Mouse (Mus musculus) stomach, embryonic 16.5 days (tissue): ENCODE measurements around the gene Srpk1. TPM values are rescaled to one million over a fixed set of nuclear protein-coding genes. Genes with fewer than 3 reads are reported as not detected.
A peak's percentile ranks its signal among the peaks of the same experiment; 100 is the strongest.

Experiments used
- ATAC-seq: fragments of 200-750 bp; cut with Nextera tagmentation; 2 replicates; pipeline ENCODE4 v1.8.0; 2017; ENCODE audit warnings: moderate number of reproducible peaks, moderate TSS enrichment; ENCODE audit not compliant: insufficient read depth, low FRiP score
- H3K27ac ChIP-seq: fragments of 300-500 bp; sonication (generic); 2 replicates; pipeline ENCODE4 v1.5.1; 2014; ENCODE audit warnings: low read length
- H3K27me3 ChIP-seq: fragments of 300-500 bp; sonication (generic); 2 replicates; pipeline ENCODE4 v1.6.1; 2014; ENCODE audit warnings: low read length, control low read depth, mixed read lengths; ENCODE audit not compliant: control insufficient read depth, insufficient read depth
- H3K36me3 ChIP-seq: fragments of 300-500 bp; sonication (generic); 2 replicates; pipeline ENCODE4 v1.6.1; 2014; ENCODE audit warnings: low read length; ENCODE audit not compliant: control insufficient read depth, insufficient read depth
- H3K4me1 ChIP-seq: fragments of 300-500 bp; sonication (generic); 2 replicates; pipeline ENCODE4 v1.6.1; 2014; ENCODE audit warnings: low read length, control low read depth, mixed read lengths; ENCODE audit not compliant: control insufficient read depth, insufficient read depth
- H3K4me2 ChIP-seq: fragments of 300-500 bp; sonication (generic); 2 replicates; pipeline ENCODE4 v1.6.1; 2014; ENCODE audit warnings: low read depth, low read length, mixed read lengths
- H3K4me3 ChIP-seq: fragments of 300-500 bp; sonication (generic); replicated peaks from 2 replicates; pipeline ENCODE4 v1.5.1; 2014; ENCODE audit warnings: mild to moderate bottlenecking, low read length
- H3K9ac ChIP-seq: fragments of 300-500 bp; sonication (generic); 2 replicates; pipeline ENCODE4 v1.6.1; 2014; ENCODE audit warnings: low read length
- H3K9me3 ChIP-seq: fragments of 300-500 bp; sonication (generic); replicated peaks from 2 replicates; pipeline ENCODE4 v1.6.1; 2016; ENCODE audit warnings: low read length, control low read depth; ENCODE audit not compliant: control insufficient read depth
- WGBS: fragments of 180-500 bp; shearing (Covaris S2); extraction: QIAGEN DNeasy Blood & Tissue Kit; methylation state at CpG from one replicate; pipeline ENCODE4 v1.1.7; 2014; 5-methylcytosine and 5-hydroxymethylcytosine counted together
- polyA plus RNA-seq: library from polyadenylated mRNA; unstranded; fragments of >200 nt; fragmentation: Nextera tagmentation; extraction: Ambion mirVana; gene quantifications from 2 replicates; pipeline ENCODE4 v1.2.1, GENCODE M21; 2015

Srpk1 gene
- polyA plus RNA-seq, 1 experiment from 2014 or later, result 67.6 TPM

DNA sequence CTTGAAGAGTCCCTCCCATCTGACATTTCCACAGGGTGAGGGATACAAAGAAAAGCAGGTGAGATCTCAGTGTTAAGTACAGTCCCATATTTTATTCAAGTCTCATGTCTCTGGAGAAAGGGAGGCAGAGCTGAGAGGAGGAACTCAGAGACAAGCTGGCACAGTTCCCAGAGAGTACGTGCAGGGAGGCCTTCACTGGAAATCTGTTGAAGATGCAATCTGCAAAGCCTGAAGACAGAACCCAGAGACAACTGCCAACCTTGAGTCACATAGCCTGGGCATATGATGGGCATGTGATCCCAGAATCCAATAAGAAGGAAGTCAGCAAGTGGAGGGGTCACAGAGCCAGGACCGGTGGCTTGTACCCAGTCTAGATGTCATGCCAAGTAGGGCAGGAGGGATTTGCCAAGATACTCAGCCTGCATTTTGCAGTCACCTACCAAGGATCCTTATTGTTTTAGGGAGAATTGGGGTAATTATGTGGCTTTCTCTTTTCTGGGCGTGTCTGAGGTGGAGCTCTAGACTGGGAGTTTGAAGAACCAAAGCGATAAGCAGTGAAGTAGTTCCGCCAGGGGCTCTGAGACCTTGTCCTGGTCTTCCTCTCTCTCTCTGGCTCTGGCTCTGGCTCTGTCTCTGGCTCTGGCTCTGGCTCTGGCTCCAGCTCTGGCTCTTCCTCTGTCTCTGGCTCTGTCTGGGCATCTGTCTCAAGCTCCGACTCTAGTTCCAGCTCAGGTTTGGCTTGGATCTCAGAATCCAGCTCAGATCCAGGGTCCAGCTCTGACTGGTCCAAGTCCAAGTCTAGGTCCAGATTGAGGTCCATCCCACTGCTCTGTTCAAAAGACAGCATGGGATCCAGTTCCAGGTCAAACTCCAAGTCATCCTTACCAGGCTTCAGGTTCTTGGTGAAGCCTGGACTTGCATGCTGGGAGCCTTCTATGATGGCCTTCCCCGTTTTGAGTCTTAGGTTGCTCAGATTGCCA, 15.5 kb upstream of the Srpk1 start:
- Histone ChIP-seq H3K27me3 (no peaks in the 10 kb centered on the region), H3K27ac (no peak overlapping the region; the same call in 1 of the 2 replicates), H3K4me3 (no peak overlapping the region), H3K4me2 (no peak overlapping the region), H3K4me1 (no peaks in the 10 kb centered on the region), H3K9ac (no peak overlapping the region), H3K36me3 (no peaks in the 10 kb centered on the region), H3K9me3 (no peaks in the 10 kb centered on the region)
- 73% methylated on average over 7 of the region's 7 CpGs for WGBS
- no peak for ATAC-seq

GRCm38 (mm10) chr17:28635842-28636241, 13.3 kb upstream of the Srpk1 start:
- H3K4me2 ChIP-seq, result no peak overlapping the region
- ATAC-seq, result no peak
- no peaks in the 10 kb centered on the region for H3K27me3 ChIP-seq
- H3K9me3 ChIP-seq, result no peaks in the 10 kb centered on the region
- no peak overlapping the region for H3K27ac ChIP-seq
- no peak overlapping the region for H3K4me3 ChIP-seq
- WGBS, result 70% methylated on average over 5 of the region's 5 CpGs
- H3K36me3 ChIP-seq, result no peaks in the 10 kb centered on the region
- H3K4me1 ChIP-seq, result no peaks in the 10 kb centered on the region
- no peak overlapping the region for H3K9ac ChIP-seq

- no peaks in the 10 kb centered on the region for H3K4me1 ChIP-seq
Measured at GRCm38 (mm10) chr17:28629125-28629524, 6.6 kb upstream of the Srpk1 start.

GRCm38 (mm10) chr17:28628248-28629124, 6.0 kb upstream of the Srpk1 start:
- no peak for ATAC-seq
- no peak overlapping the region for H3K27ac ChIP-seq
- 37% methylated on average over 10 of the region's 10 CpGs for WGBS

More at GRCm38 (mm10) chr17:28629125-28629524, 6.6 kb upstream of the Srpk1 start:
- Histone ChIP-seq H3K27me3 (no peaks in the 10 kb centered on the region), H3K4me2 (no peak overlapping the region), H3K4me3 (no peak overlapping the region), H3K9me3 (no peaks in the 10 kb centered on the region), H3K9ac (no peak overlapping the region), H3K36me3 (no peaks in the 10 kb centered on the region), H3K27ac (no peak overlapping the region)
- WGBS, result 48% methylated on average over 3 of the region's 3 CpGs
- no peak for ATAC-seq

GRCm38 (mm10) chr17:28626937-28627336, 4.4 kb upstream of the Srpk1 start:
- Histone ChIP-seq H3K27me3 (no peaks in the 10 kb centered on the region), H3K4me3 (no peak overlapping the region), H3K27ac (no peak overlapping the region), H3K4me1 (no peaks in the 10 kb centered on the region), H3K4me2 (no peak overlapping the region), H3K9ac (no peak overlapping the region), H3K36me3 (no peaks in the 10 kb centered on the region), H3K9me3 (no peaks in the 10 kb centered on the region)
- 86% methylated on average over 2 of the region's 2 CpGs for WGBS
- no peak for ATAC-seq

More at GRCm38 (mm10) chr17:28628248-28629124, 6.0 kb upstream of the Srpk1 start:
- H3K4me2 ChIP-seq, result no peak overlapping the region
- no peaks in the 10 kb centered on the region for H3K4me1 ChIP-seq
- H3K36me3 ChIP-seq, result no peaks in the 10 kb centered on the region
- H3K9me3 ChIP-seq, result no peaks in the 10 kb centered on the region
- no peaks in the 10 kb centered on the region for H3K27me3 ChIP-seq
- H3K4me3 ChIP-seq, result no peak overlapping the region
- no peak overlapping the region for H3K9ac ChIP-seq

- Histone ChIP-seq H3K27me3 (no peaks in the 10 kb centered on the region), H3K27ac (no peak overlapping the region), H3K4me2 (no peak overlapping the region), H3K9me3 (no peaks in the 10 kb centered on the region), H3K36me3 (no peaks in the 10 kb centered on the region), H3K4me1 (peaks cover 9% of the 10 kb centered on the region; the same call in 1 of the 2 replicates), H3K4me3 (no peak overlapping the region), H3K9ac (no peak overlapping the region)
- WGBS, result 86% methylated on average over 15 of the region's 15 CpGs
- ATAC-seq, result no peak
Measured at GRCm38 (mm10) chr17:28625327-28625726, 2.8 kb upstream of the Srpk1 start.

- ATAC-seq, result no peak
- Histone ChIP-seq H3K4me1 (peaks cover 10% of the 10 kb centered on the region; the same call in 1 of the 2 replicates), H3K27ac (no peak overlapping the region), H3K4me2 (no peak overlapping the region), H3K9me3 (no peaks in the 10 kb centered on the region), H3K27me3 (no peaks in the 10 kb centered on the region), H3K36me3 (peaks cover 3% of the 10 kb centered on the region; the same call in 1 of the 2 replicates), H3K4me3 (no peak overlapping the region), H3K9ac (no peak overlapping the region)
- WGBS, result 62% methylated on average over 2 of the region's 2 CpGs
Measured at GRCm38 (mm10) chr17:28624841-28625240, 2.3 kb upstream of the Srpk1 start.

DNA sequence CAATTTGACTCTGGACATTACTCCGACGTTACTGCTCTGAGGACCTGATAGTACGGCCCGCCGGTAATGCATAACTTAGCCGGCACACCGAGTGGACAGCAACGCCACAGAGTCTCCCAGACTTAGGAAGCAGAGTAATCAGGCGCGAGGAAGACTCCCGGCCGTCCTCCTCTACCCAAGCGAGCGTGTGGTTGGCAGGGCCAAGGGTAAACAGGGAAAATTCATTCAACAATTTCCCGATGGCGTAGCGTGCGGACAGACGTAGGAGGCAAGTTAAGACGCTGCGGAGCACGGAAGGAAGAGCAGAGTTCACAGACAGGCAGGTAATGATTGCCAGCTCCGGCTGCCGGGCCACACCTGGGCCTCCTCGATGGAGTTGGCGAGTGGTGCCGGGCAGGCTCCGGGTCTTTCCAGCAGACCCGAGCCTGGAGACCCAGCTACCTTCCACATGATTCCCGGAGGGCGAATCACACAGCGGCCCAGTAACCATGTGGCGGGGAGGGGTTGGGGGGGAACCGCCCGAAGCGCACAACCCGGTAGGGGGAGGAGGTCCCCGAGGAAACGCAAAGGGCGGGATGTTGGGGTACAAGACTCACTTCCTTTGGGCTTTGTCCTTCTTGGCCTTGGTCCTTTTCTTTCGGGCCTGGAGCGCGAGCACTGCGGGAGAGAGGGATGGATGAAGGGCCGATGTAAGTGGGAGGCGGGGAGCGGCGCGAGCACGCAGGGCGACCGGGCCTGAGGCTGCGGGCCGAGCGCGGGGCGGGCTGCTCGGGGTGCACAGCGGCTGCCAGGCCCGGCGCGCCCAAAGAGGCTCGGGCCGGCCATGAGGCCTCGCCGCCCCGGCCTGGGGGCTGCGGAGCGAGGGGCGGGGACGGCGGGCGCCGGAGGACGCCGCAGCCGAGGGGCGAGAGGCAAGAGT, 869 bp downstream of the Srpk1 start:
- H3K4me2 ChIP-seq, result peak overlapping the region; percentile 79
- WGBS, result under 1% methylated on average over 75 of the region's 78 CpGs
- no peaks in the 10 kb centered on the region for H3K9me3 ChIP-seq
- H3K36me3 ChIP-seq, result peaks cover 5% of the 10 kb centered on the region; the same call in 1 of the 2 replicates
- H3K9ac ChIP-seq, result peak overlapping the region; percentile 95
- H3K4me1 ChIP-seq, result peaks cover 16% of the 10 kb centered on the region; the same call in 1 of the 2 replicates
- peak; percentile 71; the same call in 1 of the 2 replicates for ATAC-seq
- peak overlapping the region; percentile 97 for H3K4me3 ChIP-seq
- H3K27ac ChIP-seq, result peak overlapping the region; percentile 84
- no peaks in the 10 kb centered on the region for H3K27me3 ChIP-seq
